Mouse (Mus musculus): ENCODE results near the gene Gabpb1.

- TF ChIP-seq CTCF (IDR thresholded peaks at IDR 0.05; ENCODE audit: low read depth, low read length) (no peak), POLR2A (IDR thresholded peaks at IDR 0.05; ENCODE audit: extremely low read depth, insufficient read depth, low read length) (no peak)
Observed at GRCm38 (mm10) chr2:126628455-126628995, 47.6 kb downstream of the Gabpb1 start.

Data from liver, adult 2 months (tissue).